Comparison of ENCODE assay signal across 15 mouse cellular contexts in genomic region chr11:71903020-71903410, GRCm38 (mm10).
DNase-seq lines count a peak whose midpoint lies in the region; ATAC-seq and TF ChIP-seq lines count a peak whose summit lies in the region.
"Had no signal": no experiment of that assay in that cellular context is flagged by ENCODE, and none has a peak within 500 bp of the region (broad histone marks: within the 10 kb centered on the region; RNA-seq: fewer than 3 reads in every experiment).

No protein-coding gene starts in this region.

- H3K4me1 ChIP-seq in midbrain, embryonic 10.5 days = peaks cover 15% of the 10 kb centered on the region
- no peaks in the 10 kb centered on the region for H3K4me1 ChIP-seq in midbrain, postnatal 0 days (ENCODE audit: insufficient read depth, low read length)
- H3K4me1 ChIP-seq in forebrain, embryonic 13.5 days = peaks cover 16% of the 10 kb centered on the region
- H3K4me1 ChIP-seq in limb, embryonic 15.5 days = no peaks in the 10 kb centered on the region

- H3K9ac ChIP-seq in midbrain, postnatal 0 days (replicated peaks; ENCODE audit: low read length, poor library complexity, severe bottlenecking) = no peak overlapping the region
- no peak overlapping the region for H3K9ac ChIP-seq in forebrain, embryonic 13.5 days
- H3K9ac ChIP-seq in limb, embryonic 15.5 days = no peak overlapping the region
- H3K9ac ChIP-seq: liver, postnatal 0 days; neural tube, embryonic 13.5 days had no signal

- H3K36me3 ChIP-seq in midbrain, embryonic 10.5 days = no peaks in the 10 kb centered on the region
- H3K36me3 ChIP-seq in midbrain, postnatal 0 days (ENCODE audit: insufficient read depth, low read length) = no peaks in the 10 kb centered on the region
- no peaks in the 10 kb centered on the region for H3K36me3 ChIP-seq in forebrain, embryonic 13.5 days (ENCODE audit: poor library complexity, severe bottlenecking)
- H3K36me3 ChIP-seq in limb, embryonic 15.5 days = no peaks in the 10 kb centered on the region
- H3K36me3 ChIP-seq: neural tube, embryonic 13.5 days had no signal

- TF ChIP-seq CTCF in midbrain, postnatal 0 days (IDR thresholded peaks at IDR 0.05) = no peak
- no peak for TF ChIP-seq CTCF in gastrocnemius, adult 2 months (IDR thresholded peaks at IDR 0.05)

- H3K27me3 ChIP-seq in midbrain, embryonic 10.5 days (ENCODE audit: low read depth, poor library complexity, severe bottlenecking) = no peaks in the 10 kb centered on the region
- no peaks in the 10 kb centered on the region for H3K27me3 ChIP-seq in midbrain, postnatal 0 days (ENCODE audit: insufficient read depth, low read length)
- no peaks in the 10 kb centered on the region for H3K27me3 ChIP-seq in forebrain, embryonic 13.5 days
- H3K27me3 ChIP-seq in limb, embryonic 15.5 days = no peaks in the 10 kb centered on the region
- H3K27me3 ChIP-seq: neural tube, embryonic 13.5 days had no signal

- no peak for DNase-seq in midbrain, embryonic 10.5 days (ENCODE audit: low spot score)
- DNase-seq in midbrain, postnatal 0 days (ENCODE audit: low spot score) = no peak
- no peak for DNase-seq in gastrocnemius, adult 2 months
- no peak for DNase-seq in ovary, postnatal 36 days (ENCODE audit: low spot score)
- DNase-seq in adrenal gland, postnatal 10 days = no peak
- DNase-seq: adrenal gland, postnatal 36 days; embryo, embryonic 11 days; heart, postnatal 36 days; kidney, adult 18-20 months; liver, postnatal 0 days; lung, postnatal 14 days had no signal

- WGBS in midbrain, embryonic 10.5 days = 65% methylated on average over 2 of the region's 2 CpGs
- 38% methylated on average over 2 of the region's 2 CpGs for WGBS in midbrain, postnatal 0 days
- 61% methylated on average over 2 of the region's 2 CpGs for WGBS in forebrain, embryonic 13.5 days
- 39% methylated on average over 2 of the region's 2 CpGs for WGBS in limb, embryonic 15.5 days

- no peak overlapping the region for H3K4me2 ChIP-seq in midbrain, postnatal 0 days (ENCODE audit: low read depth, low read length, poor library complexity, severe bottlenecking)
- H3K4me2 ChIP-seq in forebrain, embryonic 13.5 days = no peak overlapping the region
- H3K4me2 ChIP-seq in limb, embryonic 15.5 days = no peak overlapping the region
- H3K4me2 ChIP-seq: neural tube, embryonic 13.5 days had no signal

- H3K4me3 ChIP-seq in midbrain, embryonic 10.5 days = no peak overlapping the region
- no peak overlapping the region for H3K4me3 ChIP-seq in midbrain, postnatal 0 days (ENCODE audit: low read depth, low read length)
- no peak overlapping the region for H3K4me3 ChIP-seq in forebrain, embryonic 13.5 days
- no peak overlapping the region for H3K4me3 ChIP-seq in limb, embryonic 15.5 days
- H3K4me3 ChIP-seq in gastrocnemius, adult 2 months = no peak overlapping the region
- H3K4me3 ChIP-seq: neural tube, embryonic 13.5 days had no signal

- H3K27ac ChIP-seq in midbrain, embryonic 10.5 days (replicated peaks) = peak overlapping the region; percentile 57; the same call in 1 of the 2 replicates
- H3K27ac ChIP-seq in midbrain, postnatal 0 days (ENCODE audit: low read depth, low read length) = no peak overlapping the region
- peak overlapping the region; percentile 65 for H3K27ac ChIP-seq in forebrain, embryonic 13.5 days
- H3K27ac ChIP-seq in limb, embryonic 15.5 days = no peak overlapping the region
- H3K27ac ChIP-seq in gastrocnemius, adult 2 months = no peak overlapping the region
- H3K27ac ChIP-seq: kidney, postnatal 0 days; neural tube, embryonic 13.5 days had no signal

- intact Hi-C loops in gastrocnemius, adult 2 months (cut with DNase I) = no loop called here

- no peaks in the 10 kb centered on the region for H3K9me3 ChIP-seq in midbrain, embryonic 10.5 days (replicated peaks)
- H3K9me3 ChIP-seq in midbrain, postnatal 0 days (ENCODE audit: low read length) = no peaks in the 10 kb centered on the region
- H3K9me3 ChIP-seq in forebrain, embryonic 13.5 days (replicated peaks) = no peaks in the 10 kb centered on the region
- H3K9me3 ChIP-seq in limb, embryonic 15.5 days = no peaks in the 10 kb centered on the region
- H3K9me3 ChIP-seq: neural tube, embryonic 13.5 days had no signal

- ATAC-seq in midbrain, postnatal 0 days (ENCODE audit: low FRiP score) = no peak
- peak; percentile 92 for ATAC-seq in forebrain, embryonic 13.5 days
- 0 out of 2 replicates have a peak, but pooled peaks have one; percentile 48 for ATAC-seq in limb, embryonic 15.5 days (ENCODE audit: insufficient number of reproducible peaks, low FRiP score, low TSS enrichment, low read depth)
- ATAC-seq: liver, postnatal 0 days had no signal

Comparison
In these comparisons a context has a peak if more than half of its experiments do, and no peak if none do; other contexts are left out.
1. H3K27ac ChIP-seq: peak in midbrain, embryonic 10.5 days (single experiment) and forebrain, embryonic 13.5 days (single experiment); none in midbrain, postnatal 0 days (single experiment), limb, embryonic 15.5 days (single experiment) and gastrocnemius, adult 2 months (single experiment).